Mouse (Mus musculus) layer of hippocampus, adult 18-20 months (tissue): ENCODE measurements around the gene Ppip5k2. TPM values are rescaled to one million over a fixed set of nuclear protein-coding genes. Genes with fewer than 3 reads are reported as not detected.

Source experiments
- DNase-seq, 2 experiments: peaks; one replicate each; pipeline ENCODE4 v3.0.0; 2022; ENCODE audit warnings: low spot score in 2 of 2
- total RNA-seq, 2 experiments: library from RNA; stranded (reverse); gene quantifications; 2 replicates each; pipeline ENCODE4 v1.2.3; 2021

Gene Ppip5k2
- total RNA-seq, 2 experiments from 2014 or later = 17.4 to 18.8 TPM

DNA sequence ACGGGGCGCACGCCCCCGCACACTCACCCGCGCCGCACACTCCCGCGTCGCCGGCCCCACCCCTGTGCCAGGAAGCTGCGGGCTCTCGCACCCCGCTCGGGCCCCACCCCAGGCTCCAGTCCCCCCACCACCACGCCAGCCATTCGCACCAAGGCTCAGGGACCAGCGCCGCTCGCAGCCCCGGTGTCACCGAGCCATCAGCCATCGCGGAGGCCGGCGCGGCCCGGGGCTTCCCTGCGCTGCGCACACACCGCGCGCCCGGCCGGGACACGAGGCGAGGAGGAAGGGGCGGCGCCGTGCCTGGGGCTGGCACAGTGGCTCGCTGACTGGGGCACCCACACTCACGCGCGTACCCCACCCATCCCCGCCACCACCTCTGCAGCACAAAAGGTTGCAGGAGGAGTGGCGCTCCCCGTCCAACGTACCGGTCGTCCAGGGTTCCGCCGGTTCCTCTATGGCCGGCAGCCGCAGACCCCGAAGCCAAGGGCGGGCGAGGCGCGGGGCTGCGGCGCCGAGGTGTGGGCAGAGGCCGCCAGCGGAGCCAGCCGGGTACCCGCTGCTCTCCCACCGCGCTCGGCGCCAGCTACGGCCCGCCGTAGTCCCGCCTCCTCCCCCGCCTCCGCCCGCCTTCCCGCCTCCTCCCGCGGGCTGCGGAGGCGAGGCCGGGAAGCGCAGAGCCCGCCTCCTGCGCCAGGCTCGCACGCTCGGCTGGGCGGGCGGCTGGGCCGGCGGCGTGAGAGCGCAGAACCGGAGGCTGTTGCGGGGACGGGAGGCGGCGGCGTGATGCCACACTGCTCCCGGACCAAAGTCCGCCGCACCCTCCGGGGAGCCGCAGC, 108.6 kb downstream of the Ppip5k2 start, which contains the start of gene D1Ertd622e:
Gene D1Ertd622e, minus strand, starts transcription at position 669 of the 836 bp plus-strand sequence.
- peak; percentile 81 to 84 for DNase-seq

- peak; percentile 64 to 80 for DNase-seq
Observed at GRCm38 (mm10) chr1:97660687-97661405, 109.4 kb downstream of the Ppip5k2 start.

GRCm38 (mm10) chr1:97659405-97659804, 110.8 kb downstream of the Ppip5k2 start:
- DNase-seq = no peak

- no peak for DNase-seq
Observed at GRCm38 (mm10) chr1:97657786-97658185, 112.4 kb downstream of the Ppip5k2 start.

DNA sequence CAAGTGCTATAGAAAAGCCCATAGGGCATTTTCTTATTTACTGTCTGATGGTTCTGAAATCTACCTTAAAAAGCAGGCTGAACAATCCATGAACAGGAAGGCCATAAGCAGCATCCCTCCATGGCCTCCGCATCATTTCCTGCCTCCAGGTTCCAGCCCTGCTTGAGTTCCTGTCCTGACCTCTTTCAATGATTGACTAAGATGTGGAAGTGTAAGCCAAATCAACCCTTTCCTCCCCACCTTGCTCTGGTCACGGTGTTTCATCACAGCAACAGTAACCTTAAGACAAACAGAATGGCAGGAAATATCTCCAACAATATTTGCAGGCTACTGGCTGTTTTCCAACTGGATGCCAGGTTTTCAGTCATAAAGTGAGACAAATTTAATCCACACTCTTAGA, 113.0 kb downstream of the Ppip5k2 start:
- DNase-seq = no peak

Other genes starting within 250 kb of the Ppip5k2 start
- 10 to 100 TPM; 50.6 to 53.9 TPM for gene D1Ertd622e, start 108.3 kb downstream of the Ppip5k2 start, total RNA-seq
- 10 to 100 TPM in 1 of 2 experiments, 1 to 10 TPM in 1; 8.3 to 11.1 TPM for gene Gin1, start 239 bp downstream of the Ppip5k2 start, total RNA-seq